Mouse (Mus musculus): ENCODE measurements around the gene Tubd1.
A peak's percentile ranks its signal among the peaks of the same experiment; 100 is the strongest.
"Not testable (repeated sequence)": the region's sequence is repeated elsewhere in the genome, so short reads cannot be mapped to it uniquely, and the experiment has no call there.

The Tubd1 gene

DNA sequence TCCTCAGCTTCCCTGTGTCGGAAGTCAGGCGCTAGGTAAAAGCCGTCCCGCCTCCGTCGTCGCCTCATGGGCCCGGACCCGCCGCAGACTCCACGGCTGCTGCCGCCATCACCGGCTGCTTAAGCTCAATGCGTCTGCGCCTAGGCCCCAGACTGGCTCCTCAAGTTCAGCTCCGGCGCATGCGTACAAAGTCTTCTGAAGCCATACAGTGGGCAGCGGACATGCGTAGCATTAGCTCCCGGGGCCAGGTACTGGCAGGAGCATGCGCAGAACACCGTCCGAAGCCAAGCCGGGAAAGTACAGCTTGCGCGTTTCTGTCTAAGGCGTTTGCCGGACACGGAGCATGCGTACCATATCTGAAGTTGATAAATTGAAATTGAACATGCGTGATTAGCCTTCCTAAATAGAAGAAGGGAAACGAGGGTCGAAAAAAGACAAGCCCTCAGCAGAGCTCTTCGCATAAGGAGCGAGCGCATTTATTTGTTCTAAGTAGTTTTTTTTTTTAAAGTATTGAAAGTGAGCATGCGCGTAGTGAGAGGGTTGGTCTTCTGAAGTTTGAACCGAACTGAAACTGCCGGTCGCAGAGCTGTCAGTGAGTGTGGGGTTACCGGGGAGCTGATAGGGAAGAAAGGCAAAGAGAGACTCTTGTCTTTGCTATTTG lies at the start of gene Tubd1, which contains the start of gene Rps6kb1:
TSS of gene Tubd1 (plus strand) at position 353 of the 661 bp plus-strand sequence.
TSS of gene Rps6kb1 (minus strand) at position 167 of the 661 bp plus-strand sequence.
- DNase-seq, result peak; percentile 100

DNA sequence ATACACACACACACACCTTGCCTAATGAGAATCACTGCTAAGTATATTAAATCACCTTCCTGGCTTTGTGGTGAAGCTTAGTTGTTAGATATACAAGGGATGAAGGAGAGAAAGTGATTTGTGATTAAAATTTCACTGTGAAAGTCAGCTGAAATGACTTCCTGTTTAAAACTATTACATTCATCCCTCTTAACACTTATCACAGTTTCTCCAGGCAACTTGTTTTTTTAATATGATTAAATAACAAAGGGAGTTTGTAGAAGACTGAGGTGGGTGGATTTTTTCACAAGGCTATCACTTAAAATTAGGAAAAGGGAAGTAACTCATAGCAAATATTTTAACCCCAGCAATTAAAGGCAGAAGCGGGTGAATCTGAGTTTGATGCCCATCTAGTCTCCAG lies 47.4 kb upstream of the Tubd1 start:
- no peak for DNase-seq

DNA sequence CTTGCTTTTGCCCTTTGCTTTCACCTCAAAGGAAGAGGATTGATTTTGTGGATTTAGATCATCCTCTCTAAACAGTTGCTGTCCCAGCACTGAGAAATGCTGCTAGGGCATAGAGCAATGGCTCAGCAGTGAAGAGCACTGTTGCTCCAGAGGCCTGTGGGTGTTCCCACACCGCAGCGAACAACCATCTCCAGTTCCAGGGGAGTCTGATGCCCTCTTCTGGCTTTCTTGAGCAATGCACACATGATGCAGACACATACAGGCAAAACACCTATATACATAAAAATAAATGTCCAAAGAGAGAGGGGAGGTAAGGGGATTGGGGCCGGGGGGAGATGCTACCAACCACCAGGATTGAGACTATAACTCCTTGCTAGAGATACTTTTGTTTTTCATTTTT lies 46.9 kb upstream of the Tubd1 start:
- DNase-seq, result no peak

DNA sequence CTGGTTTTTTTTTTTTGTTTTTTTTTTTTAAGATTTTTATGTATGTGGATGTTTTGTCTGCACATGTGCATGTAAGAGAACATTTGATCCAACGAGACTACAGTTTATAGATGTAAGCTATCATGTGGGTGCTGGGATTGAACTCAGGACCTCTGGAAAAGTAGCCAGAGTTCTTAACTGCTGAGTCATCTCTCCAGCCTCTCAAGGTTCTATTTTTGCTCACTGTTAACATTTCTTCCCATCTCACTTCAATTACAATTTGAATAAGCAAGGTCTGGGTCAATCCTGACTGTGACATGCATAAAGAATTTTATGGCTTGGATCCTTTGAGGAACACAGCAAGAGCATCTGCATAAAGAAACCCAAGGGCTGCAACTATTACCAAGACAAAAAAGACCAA lies 44.0 kb upstream of the Tubd1 start:
- no peak for DNase-seq

DNA sequence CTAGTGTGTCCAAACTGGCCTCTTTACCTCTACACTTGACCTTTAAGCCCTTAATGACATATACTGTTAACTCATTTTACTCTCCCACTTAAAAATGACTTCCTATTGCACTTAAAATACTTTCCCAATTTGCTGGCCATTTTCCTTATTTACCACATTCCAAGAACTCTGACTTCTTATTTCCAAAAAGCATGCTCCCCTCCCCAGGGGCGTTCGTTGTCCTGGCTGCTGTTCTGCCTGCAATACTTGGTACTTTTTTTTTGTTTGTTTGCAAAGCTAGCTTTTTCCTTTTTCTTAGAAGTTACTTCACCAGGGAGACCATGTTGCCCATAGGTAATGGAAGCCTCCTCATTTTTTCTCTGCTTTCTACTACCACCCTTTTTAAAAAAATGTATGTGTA lies 41.7 kb upstream of the Tubd1 start:
- DNase-seq, result no peak

DNA sequence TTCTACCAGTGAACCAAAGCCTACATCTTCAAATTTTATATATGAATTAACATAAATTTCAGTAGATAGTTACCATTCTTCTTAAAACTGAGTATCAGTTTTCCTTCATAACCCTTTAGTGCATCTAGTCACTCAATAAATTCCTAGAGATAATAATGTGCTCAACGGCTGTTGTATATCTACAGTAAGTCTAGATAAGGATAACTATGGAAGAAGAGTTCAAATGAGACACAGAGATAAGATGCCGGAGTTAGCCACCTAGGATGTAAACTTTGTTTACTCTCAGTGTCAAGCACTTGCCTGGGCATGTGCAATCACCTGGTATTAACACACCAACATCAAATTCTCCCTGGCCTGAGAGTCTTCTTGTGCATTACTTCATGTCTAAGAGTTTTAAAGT lies 37.5 kb upstream of the Tubd1 start:
- DNase-seq, result no peak

DNA sequence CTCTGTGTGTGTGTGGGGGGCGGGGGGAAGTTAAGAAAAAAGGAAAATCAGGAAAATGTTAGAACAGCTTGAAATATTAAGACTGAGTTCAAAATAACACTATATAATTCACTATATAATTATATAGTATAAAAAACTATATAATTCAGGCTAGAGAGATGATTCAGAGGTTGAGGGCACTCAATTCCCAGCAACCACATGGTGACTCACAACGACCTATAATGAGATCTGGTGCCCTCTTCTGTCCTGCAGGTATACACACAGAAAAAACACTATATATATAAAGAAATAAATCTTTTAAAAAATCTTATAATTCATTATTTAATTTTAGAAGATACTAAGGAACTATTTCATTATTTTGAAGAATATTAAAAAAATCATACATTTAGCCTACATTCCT lies 36.8 kb upstream of the Tubd1 start:
- DNase-seq, result no peak

DNA sequence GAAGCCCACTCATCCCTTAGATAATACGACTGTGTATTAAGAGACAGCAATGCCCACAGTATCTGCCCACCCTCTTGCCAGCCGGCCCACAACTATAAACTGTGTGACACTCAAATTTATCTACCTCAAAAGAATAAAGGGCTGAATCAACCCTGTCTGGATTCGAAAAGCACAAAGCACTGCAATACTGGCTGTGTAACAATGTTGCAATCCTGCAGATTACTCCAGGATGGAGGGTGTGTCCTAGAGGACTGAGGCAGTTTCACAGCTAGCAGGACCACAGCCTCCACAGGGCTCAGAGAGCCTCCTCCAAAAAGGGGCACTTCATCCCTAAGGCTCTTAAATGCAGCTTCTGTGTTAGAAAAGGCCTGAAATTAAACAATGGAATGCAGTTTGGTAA lies 28.2 kb upstream of the Tubd1 start:
- no peak for DNase-seq

DNA sequence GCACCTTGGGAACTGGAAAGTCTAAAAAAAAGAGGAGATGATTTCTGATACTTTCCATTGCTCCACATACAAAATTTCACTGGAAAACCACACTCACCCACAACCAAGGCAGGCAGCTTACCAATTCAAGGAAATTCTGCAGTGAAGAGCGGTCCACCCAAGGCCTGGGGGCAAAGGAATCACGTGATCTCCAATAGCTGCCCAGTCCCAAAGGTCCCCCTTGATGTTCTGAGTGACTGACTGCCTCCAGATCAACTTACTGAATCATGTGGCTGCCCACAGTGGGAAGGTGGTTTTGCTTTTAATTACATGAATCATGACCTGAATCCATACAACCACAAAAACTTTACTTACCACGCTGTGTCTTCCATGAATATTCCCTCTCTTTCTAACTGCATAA lies 27.6 kb upstream of the Tubd1 start:
- no peak for DNase-seq

DNA sequence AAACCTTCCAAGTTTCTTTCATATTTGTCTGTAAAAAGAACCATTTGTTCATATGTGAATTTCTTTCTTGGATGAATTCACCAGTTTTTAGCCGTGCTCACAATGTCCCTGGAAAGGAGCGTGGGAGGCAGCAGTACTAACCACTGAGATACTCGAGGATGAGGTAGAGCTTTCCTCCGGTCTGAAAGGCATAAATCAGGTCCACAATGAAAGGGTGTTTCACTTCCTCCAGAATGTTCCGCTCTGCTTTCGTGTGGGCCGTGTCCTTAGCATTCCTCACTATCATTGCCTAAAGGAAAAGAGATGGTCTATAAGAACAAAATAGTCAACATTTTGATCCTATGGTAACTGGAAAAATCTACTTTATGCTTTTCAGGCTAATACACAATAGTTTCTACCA lies 25.0 kb upstream of the Tubd1 start:
- DNase-seq, result no peak

DNA sequence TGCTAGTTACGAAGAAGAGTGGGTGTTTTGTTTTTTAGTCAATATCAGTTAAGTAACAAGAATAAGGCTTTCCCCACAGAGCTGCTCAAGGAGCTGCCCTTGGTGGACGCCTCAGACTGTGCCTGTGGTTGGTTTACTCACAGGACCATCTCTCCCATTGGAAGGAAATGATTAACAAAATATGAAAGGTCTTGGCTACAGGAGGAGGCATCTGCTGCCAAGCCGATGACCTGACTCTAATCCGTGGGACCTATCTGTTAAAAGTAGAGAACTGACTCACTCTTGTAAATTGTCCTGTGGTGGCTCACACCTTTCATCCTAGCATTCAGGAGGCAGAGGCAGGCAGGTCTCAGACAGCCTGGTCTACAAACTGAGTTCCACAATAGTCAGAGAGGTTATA lies 17.3 kb upstream of the Tubd1 start:
- DNase-seq, result no peak

DNA sequence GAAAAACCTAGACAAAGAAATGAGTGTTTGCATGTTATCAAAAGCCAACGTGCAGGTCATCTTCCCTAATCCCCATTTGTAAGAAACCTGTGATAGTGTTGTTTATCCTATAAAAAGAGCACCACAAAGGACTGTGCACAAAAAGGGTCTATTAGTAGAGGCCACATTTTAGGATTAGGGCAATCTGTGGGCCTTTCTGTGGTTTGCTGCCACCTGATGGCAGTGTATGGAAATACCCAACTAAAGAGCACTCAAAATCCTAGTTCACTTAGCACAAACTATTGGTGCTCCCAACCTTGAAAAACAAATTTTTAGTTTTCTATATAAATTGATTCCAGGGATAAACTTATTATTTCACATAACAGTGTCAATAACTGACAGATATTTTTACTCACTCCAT lies 12.0 kb upstream of the Tubd1 start:
- DNase-seq, result peak in 1 of 2 experiments; percentile 10

DNA sequence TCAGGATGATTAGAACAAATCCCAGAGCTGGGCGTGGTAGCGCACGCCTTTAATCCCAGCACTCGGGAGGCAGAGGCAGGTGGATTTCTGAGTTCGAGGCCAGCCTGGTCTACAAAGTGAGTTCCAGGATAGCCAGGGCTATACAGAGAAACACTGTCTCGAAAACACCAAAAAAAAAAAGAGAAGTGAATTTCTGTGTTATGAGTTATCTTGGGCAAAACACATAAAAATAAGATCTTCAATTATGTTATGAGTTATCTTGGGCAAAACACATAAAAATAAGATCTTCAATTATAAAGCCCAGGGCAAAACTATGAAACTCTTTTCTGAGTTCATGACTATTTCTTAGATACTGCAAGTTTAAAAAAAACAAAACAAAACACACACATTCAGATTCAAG lies 11.5 kb upstream of the Tubd1 start:
- not testable (repeated sequence) for DNase-seq

DNA sequence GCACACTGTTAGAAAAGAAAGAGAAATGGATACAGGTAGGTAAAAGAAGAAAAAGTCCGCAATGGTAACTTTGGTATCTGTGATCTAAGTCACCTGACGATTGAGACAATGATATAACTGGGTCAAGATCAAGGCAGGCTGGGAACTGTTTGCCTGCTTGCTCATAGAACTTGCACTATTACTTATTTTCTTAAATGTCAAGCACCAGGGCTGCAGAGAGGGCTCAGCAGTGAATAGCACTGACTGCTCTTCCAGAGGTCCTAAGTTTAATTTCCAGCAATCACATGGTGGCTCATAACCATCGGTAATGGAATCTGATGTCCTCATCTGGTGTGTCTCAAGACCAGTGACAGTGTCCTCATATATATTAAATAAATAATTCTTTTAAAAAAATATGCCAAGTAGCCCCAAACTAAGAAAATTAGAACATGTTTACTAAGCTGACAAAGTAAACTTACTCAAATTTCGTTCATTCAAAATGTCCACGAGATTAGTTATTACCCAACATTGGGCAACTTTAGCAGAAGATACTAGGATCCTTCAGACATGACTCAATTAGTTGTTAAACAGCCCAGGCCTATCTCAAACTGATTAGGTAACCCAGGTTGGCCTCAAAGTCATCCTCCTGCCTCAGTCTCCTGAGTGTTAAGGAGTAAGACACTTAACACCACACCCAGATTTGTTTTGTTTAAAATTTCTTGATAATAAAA lies 10.4 kb upstream of the Tubd1 start:
- no peak for DNase-seq

DNA sequence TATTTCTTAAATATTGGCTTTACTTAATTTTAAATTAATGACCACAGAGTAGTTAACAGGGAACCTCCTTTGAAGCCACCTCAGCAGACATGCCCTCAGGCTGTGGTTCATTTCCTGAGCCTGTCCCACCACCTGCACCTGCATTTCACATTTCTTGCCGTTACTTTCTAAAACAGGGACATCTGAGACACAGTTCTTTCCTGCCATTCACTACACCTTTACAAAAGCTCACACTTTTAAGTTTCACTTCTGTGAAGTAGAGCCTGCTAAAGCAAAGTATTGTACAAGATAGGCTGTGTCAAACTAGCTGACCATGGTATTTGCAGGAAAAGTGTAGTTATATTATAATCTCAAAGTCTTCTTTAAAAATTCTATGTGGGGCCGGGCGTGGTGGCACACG lies 6.0 kb upstream of the Tubd1 start:
- DNase-seq, result no peak

DNA sequence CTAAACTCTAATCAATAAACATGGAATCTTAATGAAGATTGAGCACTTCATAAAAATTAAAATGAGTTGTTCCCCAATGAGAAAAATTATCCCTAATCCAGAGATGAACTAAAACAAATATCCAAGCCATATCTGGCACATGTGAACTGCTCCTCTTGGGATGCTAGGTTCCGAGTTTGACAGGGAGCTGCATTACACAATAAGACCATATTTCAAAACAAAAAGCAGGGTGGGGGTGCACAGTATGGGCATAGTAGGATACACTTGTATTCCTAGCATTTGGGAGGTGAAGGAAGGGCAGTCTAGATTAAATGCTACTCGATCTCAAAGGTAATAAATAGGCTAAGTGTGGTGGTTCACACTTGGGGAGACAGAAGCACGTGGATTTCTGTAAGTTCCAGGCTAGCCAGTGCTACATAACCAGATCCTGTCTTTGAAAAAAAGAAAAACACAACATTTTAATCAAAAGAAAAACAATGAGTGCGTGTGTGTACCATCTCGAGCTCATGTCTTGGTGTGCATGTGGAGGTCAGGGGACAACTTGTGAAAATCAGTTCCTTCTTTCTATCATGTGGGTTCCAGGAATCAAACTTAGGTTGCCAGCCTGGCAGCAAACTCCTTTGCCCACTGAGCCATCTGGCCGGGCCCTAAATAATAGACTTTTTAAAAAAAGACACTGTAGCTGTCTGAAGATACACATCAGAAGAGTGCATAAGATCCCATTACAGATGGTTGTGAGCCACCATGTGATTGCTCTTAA lies 4.9 kb upstream of the Tubd1 start:
- DNase-seq, result no peak

DNA sequence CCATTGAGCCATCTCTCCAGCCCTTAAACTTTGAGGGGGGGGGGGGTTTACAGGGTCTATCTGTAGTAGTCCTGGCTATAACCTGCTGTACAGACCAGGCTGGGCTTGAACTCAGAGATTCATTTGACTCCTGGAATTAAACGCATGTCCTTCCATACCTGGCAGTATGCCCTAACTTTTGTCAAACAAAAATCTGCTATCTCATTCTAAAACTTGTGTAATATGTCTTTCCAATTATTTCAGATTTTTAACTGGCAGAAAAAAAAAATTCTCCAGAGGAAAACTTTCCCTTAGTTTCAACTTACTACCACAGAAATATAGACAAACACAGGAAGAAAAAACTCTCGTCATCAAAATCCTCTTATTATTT lies 4.3 kb upstream of the Tubd1 start:
- no peak for DNase-seq

DNA sequence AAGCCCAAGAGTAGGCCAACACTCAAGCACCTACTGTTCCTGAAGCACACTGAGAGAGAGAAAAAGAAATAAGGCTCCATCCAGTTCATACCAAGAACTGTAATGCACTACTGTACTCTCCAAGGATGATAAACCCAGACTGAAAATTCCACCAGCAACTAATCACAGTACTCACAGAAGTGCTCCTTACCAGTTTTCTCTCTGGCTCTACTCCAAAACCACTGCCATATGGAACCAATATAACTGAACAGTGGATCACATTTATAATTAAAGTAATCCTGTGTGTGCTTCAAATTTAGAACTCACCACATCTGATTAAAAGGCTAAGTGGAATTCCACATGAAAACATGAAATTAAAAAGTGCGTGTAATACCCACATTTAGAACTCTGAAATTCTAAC lies 1.9 kb upstream of the Tubd1 start:
- no peak for DNase-seq

DNA sequence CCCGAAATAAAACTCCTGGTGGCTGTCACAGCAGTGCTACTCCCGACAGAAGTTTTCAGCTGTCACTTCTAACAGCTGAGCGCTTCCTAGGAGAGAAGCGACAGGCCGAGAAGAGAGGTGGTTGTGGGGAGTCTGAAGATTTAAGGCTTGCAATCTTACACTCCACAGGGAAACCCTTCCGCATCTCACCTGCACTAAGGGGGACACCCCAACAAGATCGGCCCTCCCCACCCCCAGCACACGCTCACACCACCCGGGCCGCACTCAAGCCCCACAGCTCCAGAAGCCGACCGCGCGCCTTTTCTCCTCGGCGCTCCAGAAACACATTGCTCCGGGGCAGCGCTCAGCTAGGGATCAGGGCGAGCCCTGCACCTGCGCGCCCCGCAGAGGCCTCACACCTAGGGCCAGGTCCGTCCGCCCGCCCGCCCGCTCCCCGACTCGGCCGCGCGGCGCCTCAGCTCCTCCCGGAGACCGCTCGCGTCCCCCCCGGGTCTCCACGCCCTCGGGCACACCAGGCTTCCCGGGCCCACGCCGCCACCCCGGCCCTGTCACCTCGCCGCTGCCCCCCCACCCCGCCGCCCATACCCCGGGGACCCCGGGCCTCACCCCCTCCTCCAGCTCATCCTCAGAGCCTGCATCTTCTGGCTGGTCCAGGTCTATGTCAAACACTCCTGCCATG lies 692 bp upstream of the Tubd1 start:
- no peak for DNase-seq

DNA sequence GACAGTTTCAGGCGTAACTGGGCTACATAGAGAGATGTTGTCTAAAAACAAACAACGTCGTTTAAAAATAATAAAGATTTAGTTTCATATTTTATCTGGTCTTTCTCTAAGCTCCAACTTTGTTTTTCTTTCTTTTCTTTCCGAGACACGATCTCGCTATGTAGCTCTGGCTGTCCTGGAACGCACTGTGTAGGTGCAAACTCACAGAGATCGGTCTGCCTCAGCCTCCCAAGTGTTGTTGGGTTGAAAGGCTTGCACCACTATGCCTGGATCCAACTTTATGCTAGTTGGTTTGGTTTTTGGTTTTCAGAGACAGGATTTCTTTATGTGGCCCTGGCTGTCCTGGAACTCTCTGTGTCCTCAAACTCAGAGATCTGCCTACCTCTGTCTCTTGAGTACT lies 765 bp downstream of the Tubd1 start:
- DNase-seq, result no peak

DNA sequence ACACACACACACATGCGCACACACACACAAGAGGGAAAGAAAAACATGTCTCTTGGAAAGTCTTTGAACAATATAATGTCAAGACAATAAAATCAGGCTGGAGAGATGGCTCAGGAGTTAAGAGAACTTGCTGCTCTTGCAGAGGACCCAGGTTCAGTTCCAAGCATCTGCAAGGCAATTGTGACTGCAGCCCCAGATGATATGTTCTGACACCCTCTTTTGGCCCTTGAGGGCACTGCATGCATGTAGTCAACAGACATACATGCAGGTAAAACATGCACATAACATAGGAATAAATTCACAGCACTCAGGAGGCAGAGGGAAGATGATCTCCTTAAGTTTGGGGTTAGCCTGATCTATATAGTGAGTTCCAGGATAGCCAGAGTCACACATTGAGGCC lies 2.6 kb downstream of the Tubd1 start:
- DNase-seq, result peak in 1 of 2 experiments; percentile 24

DNA sequence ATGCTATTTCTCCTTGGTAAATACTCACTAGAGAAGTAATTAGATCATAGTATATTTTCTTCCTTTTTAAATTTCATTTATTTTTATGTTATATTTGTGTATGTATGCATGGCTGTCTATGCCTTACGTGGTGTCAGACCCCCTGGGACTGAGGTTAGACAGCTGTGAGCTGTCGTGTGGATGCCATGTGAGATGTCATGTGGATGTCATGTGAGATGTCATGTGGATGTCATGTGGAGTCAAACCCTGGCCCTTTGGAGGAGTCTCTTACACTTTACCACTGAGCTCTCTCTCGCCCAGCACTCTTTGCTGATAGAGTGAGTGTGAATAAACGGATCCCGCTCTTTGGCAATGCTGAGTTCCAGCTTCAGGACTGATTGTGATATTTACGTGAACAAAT lies 8.7 kb downstream of the Tubd1 start:
- DNase-seq, result no peak

DNA sequence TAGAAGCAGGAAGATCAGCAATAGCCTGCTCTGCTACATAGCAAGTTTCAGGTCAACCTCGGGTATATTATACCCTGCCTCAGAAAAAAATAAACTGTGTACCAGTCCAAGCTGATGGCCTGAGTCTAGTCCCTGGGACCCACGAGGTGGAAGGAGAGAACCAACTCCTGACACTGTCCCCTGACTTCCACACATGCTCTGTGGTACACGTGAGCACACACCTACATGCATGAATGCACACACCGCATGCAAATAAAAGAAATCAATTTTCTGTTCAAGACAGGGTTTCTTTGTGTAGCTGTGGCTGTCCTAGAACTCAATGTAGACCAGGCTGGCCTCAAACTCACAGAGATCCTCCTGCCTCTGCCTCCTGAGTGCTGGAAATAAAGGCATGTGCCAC lies 13.5 kb downstream of the Tubd1 start:
- DNase-seq, result no peak

DNA sequence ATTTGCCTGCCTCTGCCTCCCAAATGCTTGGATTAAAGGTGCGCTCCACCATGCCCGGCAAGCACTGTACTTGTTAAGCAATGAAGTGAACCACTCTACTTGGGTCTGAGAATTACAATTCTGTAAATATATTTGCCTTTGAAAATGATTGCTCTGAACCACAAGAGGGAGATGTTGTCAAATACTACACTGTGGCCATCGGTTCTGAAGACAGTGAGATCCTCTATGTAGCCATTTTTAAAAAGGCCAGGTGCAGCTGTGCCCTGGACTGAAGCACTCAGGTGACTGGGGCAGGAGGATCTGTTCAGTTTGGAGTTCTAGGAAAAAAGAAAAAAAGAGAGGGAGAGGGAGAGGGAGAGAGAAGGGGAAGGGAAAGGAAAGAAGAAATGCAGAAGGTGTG lies 23.6 kb downstream of the Tubd1 start:
- DNase-seq, result no peak
